Mouse (Mus musculus): ENCODE measurements around the gene Msrb3. TPM values are rescaled to one million over a fixed set of nuclear protein-coding genes. Genes with fewer than 3 reads are reported as not detected.

Gene Msrb3
- total and polyA plus RNA-seq, 3 experiments, result not detected

DNA sequence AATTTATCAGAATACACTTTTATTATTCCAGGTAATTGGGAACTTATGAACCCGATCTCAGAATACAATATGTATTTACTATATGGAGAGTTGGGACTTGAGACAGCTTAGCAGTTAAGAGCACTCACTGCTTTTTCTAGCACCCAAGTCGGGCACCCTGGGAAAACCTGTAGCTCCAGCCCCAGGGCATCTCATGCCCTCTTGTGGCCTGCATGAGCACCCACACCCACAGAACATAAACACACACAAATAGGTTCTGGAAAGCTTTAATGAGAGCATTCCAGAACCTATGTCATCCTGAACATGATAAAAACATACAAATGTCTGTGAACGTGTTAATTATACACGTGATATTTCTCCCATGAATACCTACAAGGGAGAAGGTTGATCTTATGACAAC lies 13.1 kb upstream of the Msrb3 start:
- no peak overlapping the region for H3K4me2 ChIP-seq (ENCODE audit: insufficient read depth, low read depth, poor library complexity, severe bottlenecking)
- no peaks in the 10 kb centered on the region for H3K27me3 ChIP-seq (replicated peaks)
- H3K79me2 ChIP-seq (replicated peaks; ENCODE audit: control insufficient read depth, extremely low read depth, insufficient read depth, poor library complexity, severe bottlenecking), result no peaks in the 10 kb centered on the region
- H3K36me3 ChIP-seq (replicated peaks in 1 of 2; ENCODE audit: control insufficient read depth in 1 of 2, insufficient read depth in 1 of 2, low read length in 1 of 2), result no peaks in the 10 kb centered on the region
- in situ Hi-C loops (cut with MboI; ENCODE audit: low pct_ligation_motif_present, low pct_unique_long_range_greater_than_20kb, low sequenced_read_pairs), result no loop called here
- H3K4me3 ChIP-seq (replicated peaks in 1 of 3; ENCODE audit: low read depth in 2 of 3, low read length in 2 of 3, poor library complexity in 1 of 3), result no peak overlapping the region
- H3K4me1 ChIP-seq (ENCODE audit: control insufficient read depth in 1 of 2, insufficient read depth in 2 of 2), result peaks cover 0 to 6% of the 10 kb centered on the region in 2 experiments; a peak in 1 of 4 replicates
- dilution Hi-C loops (cut with MboI; ENCODE audit: extremely low pct_ligation_motif_present, extremely low pct_unique_long_range_greater_than_20kb, low sequenced_read_pairs), result no loop called here
- DNase-seq (ENCODE audit: extremely low read depth), result peak; percentile 13
- no peak overlapping the region for H3K9ac ChIP-seq (ENCODE audit: insufficient read depth, low read depth)
- H3K27ac ChIP-seq (ENCODE audit: insufficient read depth, low read depth), result no peak overlapping the region
- H3K9me3 ChIP-seq (replicated peaks; ENCODE audit: low read length), result no peaks in the 10 kb centered on the region
- TF ChIP-seq MAX (IDR thresholded peaks at IDR 0.05; ENCODE audit: low read length) (no peak), JUND (conservative IDR thresholded peaks at IDR 0.05; ENCODE audit: low read depth, low read length) (no peak), NRF1 (IDR thresholded peaks at IDR 0.05; ENCODE audit: low read depth, low read length) (no peak), JUN (IDR thresholded peaks at IDR 0.05; ENCODE audit: insufficient read depth, low read depth, low read length) (no peak), TCF12 (IDR thresholded peaks at IDR 0.05; ENCODE audit: low read depth, low read length) (no peak), ZMIZ1 (IDR thresholded peaks at IDR 0.05; ENCODE audit: low read depth, low read length) (no peak), USF1 (IDR thresholded peaks at IDR 0.05; ENCODE audit: low read depth, low read length) (no peak), IRF4 (IDR thresholded peaks at IDR 0.05; ENCODE audit: low read depth, low read length) (no peak), UBTF (IDR thresholded peaks at IDR 0.05; ENCODE audit: low read depth, low read length) (no peak), CTCF (conservative IDR thresholded peaks at IDR 0.05 in 1 of 2, IDR thresholded peaks at IDR 0.05 in 1 of 2; ENCODE audit: low read depth in 2 of 2, low read length in 2 of 2) (peak in 1 of 2 experiments; percentile 57; a peak in 2 of 4 replicates), POLR2A (IDR thresholded peaks at IDR 0.05; ENCODE audit: low read depth, low read length) (no peak), EP300 (IDR thresholded peaks at IDR 0.05; ENCODE audit: low read length) (no peak), RAD21 (IDR thresholded peaks at IDR 0.05; ENCODE audit: low read depth, low read length) (peak; percentile 36), SMC3 (IDR thresholded peaks at IDR 0.05; ENCODE audit: low read depth, low read length) (peak; percentile 40)

DNA sequence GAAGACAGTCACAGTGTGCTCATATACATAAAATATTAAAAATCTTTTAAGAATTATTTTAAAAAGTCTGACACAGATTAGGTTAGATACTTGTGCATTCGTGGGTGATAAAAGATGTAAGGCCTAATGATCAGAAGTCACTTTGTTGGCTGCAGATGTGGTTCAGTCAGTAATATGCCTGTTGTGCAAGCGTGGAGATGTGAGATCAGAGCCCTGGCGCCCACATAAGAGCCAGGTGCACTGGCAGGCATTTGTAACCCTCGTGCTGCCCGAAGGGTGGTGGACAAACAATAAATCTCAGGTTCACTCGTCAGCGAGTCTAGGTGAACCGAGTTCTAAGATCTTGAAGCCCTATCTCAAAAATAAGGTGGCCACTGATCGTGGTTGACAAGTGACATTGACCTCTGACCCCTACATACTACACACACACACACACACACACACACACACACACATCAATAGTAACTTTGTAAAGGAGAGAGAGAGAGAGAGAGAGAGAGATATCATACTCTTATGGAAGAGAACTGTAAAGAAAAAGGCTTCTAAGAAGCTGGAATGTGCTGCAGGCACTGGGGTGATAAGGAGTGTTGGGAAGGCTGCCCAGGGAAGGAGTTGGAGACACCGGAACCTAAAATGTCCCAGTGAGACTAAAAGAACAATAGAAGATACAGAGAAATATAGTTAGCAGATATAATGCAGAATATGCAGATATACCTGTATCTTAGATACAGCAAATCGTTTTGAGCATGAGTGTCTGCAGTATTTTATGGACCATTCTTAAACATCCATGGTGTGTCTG lies 10.1 kb upstream of the Msrb3 start:
- in situ Hi-C loops (cut with MboI; ENCODE audit: low pct_ligation_motif_present, low pct_unique_long_range_greater_than_20kb, low sequenced_read_pairs), result no loop called here
- dilution Hi-C loops (cut with MboI; ENCODE audit: extremely low pct_ligation_motif_present, extremely low pct_unique_long_range_greater_than_20kb, low sequenced_read_pairs), result no loop called here
- H3K27ac ChIP-seq (ENCODE audit: insufficient read depth, low read depth), result no peak overlapping the region
- TF ChIP-seq TBP (conservative IDR thresholded peaks at IDR 0.05; ENCODE audit: low read depth, low read length) (no peak), MYC (IDR thresholded peaks at IDR 0.05; ENCODE audit: low read depth, low read length) (no peak), CHD1 (IDR thresholded peaks at IDR 0.05; ENCODE audit: low read depth, low read length) (no peak), CHD2 (IDR thresholded peaks at IDR 0.05; ENCODE audit: low read length) (no peak), NELFE (IDR thresholded peaks at IDR 0.05; ENCODE audit: low read depth, low read length) (no peak), PAX5 (IDR thresholded peaks at IDR 0.05; ENCODE audit: low read length) (no peak), ZKSCAN1 (IDR thresholded peaks at IDR 0.05; ENCODE audit: borderline replicate concordance, low read depth, low read length) (no peak), MXI1 (IDR thresholded peaks at IDR 0.05; ENCODE audit: low read depth, low read length) (no peak), ZMIZ1 (IDR thresholded peaks at IDR 0.05; ENCODE audit: low read depth, low read length) (no peak), ZNF384 (IDR thresholded peaks at IDR 0.05; ENCODE audit: low read depth, low read length) (no peak)
- DNase-seq (ENCODE audit: extremely low read depth), result no peak
- H3K27me3 ChIP-seq (replicated peaks), result no peaks in the 10 kb centered on the region
- no peak overlapping the region for H3K4me3 ChIP-seq (replicated peaks in 1 of 3; ENCODE audit: low read depth in 2 of 3, low read length in 2 of 3, poor library complexity in 1 of 3)
- H3K9me3 ChIP-seq (replicated peaks; ENCODE audit: low read length), result no peaks in the 10 kb centered on the region
- no peak overlapping the region for H3K4me2 ChIP-seq (ENCODE audit: insufficient read depth, low read depth, poor library complexity, severe bottlenecking)
- H3K36me3 ChIP-seq (replicated peaks in 1 of 2; ENCODE audit: control insufficient read depth in 1 of 2, insufficient read depth in 1 of 2, low read length in 1 of 2), result no peaks in the 10 kb centered on the region
- peaks cover 0 to 3% of the 10 kb centered on the region in 2 experiments; a peak in 1 of 4 replicates for H3K4me1 ChIP-seq (ENCODE audit: control insufficient read depth in 1 of 2, insufficient read depth in 2 of 2)
- no peaks in the 10 kb centered on the region for H3K79me2 ChIP-seq (replicated peaks; ENCODE audit: control insufficient read depth, extremely low read depth, insufficient read depth, poor library complexity, severe bottlenecking)
- no peak overlapping the region for H3K9ac ChIP-seq (ENCODE audit: insufficient read depth, low read depth)
